Mouse (Mus musculus): ENCODE data around the gene Maneal. TPM values are rescaled to one million over a fixed set of nuclear protein-coding genes. Genes with fewer than 3 reads are reported as not detected.

Gene Maneal
- polyA plus RNA-seq, 1 experiment: 0.33 TPM

DNA sequence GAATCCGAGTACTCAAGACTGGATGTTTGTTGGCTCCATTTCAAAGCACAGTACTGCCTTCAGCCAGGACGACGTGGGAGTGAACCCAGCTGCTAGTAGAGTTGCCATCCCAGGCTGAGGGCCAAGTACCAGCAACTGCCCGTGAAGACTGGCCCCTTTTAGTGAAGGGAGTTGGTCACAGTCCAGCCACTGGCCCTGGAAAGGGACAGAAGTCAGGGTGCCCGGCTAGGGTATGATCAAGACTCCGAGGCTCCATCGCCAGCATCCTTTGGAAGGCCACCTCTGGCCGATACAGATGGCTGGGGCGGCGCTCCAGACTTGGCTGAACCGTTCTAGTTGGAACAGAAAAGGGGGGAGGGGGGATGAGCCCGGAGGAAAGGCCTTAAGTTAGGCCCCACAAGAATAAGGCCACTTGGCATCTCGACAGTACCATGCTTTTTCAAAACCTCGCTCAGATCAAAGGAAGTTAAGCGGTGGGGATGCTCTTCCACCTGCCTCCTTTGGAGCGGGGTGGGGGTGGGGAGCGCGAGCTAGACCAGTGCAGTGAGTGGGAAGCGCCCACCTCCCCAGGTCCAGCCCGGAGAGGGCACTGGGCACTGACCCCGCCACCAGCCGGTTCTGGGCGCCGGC, 12.2 kb downstream of the Maneal start:
- Histone ChIP-seq H3K27ac (ENCODE audit: insufficient read depth, low read depth, low read length) (peak overlapping the region; percentile 65), H3K4me3 (ENCODE audit: insufficient read depth, low read depth, low read length) (peak overlapping the region; percentile 92), H3K36me3 (ENCODE audit: control insufficient read depth, insufficient read depth, low read length) (0 out of 2 replicates have a peak, but pooled peaks cover 2% of the 10 kb centered on the region), H3K4me1 (ENCODE audit: control insufficient read depth, insufficient read depth, low read length) (peaks cover 9% of the 10 kb centered on the region), H3K27me3 (replicated peaks; ENCODE audit: control insufficient read depth, insufficient read depth, low read length) (no peaks in the 10 kb centered on the region)
- WGBS: 1% methylated on average over 24 of the region's 24 CpGs
- TF ChIP-seq CTCF (conservative IDR thresholded peaks at IDR 0.05; ENCODE audit: insufficient read depth, insufficient read length, low read depth, low read length): no peak
- no peak for TF ChIP-seq POLR2A (IDR thresholded peaks at IDR 0.05; ENCODE audit: low read depth, low read length)
- DNase-seq: peak; percentile 82

DNA sequence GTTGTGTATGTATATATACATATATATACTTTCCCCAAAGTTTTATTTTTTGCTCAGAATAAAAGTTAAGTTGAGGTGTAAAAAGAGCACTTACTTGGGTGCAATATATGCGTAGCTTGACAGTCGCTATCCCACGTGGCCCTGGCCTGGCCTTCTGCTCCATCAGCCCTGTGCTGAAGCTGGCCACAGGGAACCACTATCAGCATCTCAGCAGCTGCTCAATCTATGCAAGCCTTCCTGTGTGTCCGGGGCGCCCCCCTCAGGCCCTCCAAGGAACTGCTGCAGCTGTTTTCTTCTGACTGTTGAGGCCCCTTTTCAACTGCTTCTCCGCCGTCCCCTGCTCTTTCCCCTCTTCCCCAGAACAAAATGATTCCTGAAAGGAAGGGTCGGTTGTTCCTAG, 14.4 kb downstream of the Maneal start:
- Histone ChIP-seq H3K27me3 (replicated peaks; ENCODE audit: control insufficient read depth, insufficient read depth, low read length) (no peaks in the 10 kb centered on the region), H3K4me3 (ENCODE audit: insufficient read depth, low read depth, low read length) (no peak overlapping the region), H3K27ac (ENCODE audit: insufficient read depth, low read depth, low read length) (no peak overlapping the region), H3K4me1 (ENCODE audit: control insufficient read depth, insufficient read depth, low read length) (peaks cover 9% of the 10 kb centered on the region), H3K36me3 (ENCODE audit: control insufficient read depth, insufficient read depth, low read length) (no peaks in the 10 kb centered on the region)
- no peak for TF ChIP-seq POLR2A (IDR thresholded peaks at IDR 0.05; ENCODE audit: low read depth, low read length)
- peak; percentile 78 for TF ChIP-seq CTCF (conservative IDR thresholded peaks at IDR 0.05; ENCODE audit: insufficient read depth, insufficient read length, low read depth, low read length)
- peak; percentile 79 for DNase-seq
- 9% methylated on average over 8 of the region's 8 CpGs for WGBS

DNA sequence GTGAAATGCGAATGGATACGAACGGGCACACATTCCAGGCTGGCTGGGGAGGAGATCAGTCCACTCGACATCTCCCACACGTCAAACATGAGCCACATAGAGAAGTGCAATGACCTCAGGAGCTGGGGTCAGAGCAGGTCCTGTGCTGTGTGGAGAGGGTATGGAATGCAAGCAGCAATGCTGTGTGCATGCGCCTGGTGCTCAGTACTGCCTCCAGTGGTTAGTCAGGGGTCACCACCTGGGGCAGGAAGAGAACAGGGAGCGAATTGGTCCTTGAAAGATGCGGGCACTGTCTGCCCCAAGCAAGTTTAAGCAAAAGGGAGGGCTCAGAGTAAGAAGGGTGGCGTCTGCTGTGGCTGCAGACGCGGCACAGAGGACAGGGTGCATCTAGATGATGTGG, 18.5 kb downstream of the Maneal start:
- 53% methylated on average over 11 of the region's 11 CpGs for WGBS
- Histone ChIP-seq H3K27ac (ENCODE audit: insufficient read depth, low read depth, low read length) (no peak overlapping the region), H3K27me3 (replicated peaks; ENCODE audit: control insufficient read depth, insufficient read depth, low read length) (no peaks in the 10 kb centered on the region), H3K4me3 (ENCODE audit: insufficient read depth, low read depth, low read length) (no peak overlapping the region), H3K36me3 (ENCODE audit: control insufficient read depth, insufficient read depth, low read length) (no peaks in the 10 kb centered on the region), H3K4me1 (ENCODE audit: control insufficient read depth, insufficient read depth, low read length) (no peaks in the 10 kb centered on the region)
- peak; percentile 25 for DNase-seq
- TF ChIP-seq POLR2A (IDR thresholded peaks at IDR 0.05; ENCODE audit: low read depth, low read length) (no peak), CTCF (conservative IDR thresholded peaks at IDR 0.05; ENCODE audit: insufficient read depth, insufficient read length, low read depth, low read length) (peak; percentile 78)

DNA sequence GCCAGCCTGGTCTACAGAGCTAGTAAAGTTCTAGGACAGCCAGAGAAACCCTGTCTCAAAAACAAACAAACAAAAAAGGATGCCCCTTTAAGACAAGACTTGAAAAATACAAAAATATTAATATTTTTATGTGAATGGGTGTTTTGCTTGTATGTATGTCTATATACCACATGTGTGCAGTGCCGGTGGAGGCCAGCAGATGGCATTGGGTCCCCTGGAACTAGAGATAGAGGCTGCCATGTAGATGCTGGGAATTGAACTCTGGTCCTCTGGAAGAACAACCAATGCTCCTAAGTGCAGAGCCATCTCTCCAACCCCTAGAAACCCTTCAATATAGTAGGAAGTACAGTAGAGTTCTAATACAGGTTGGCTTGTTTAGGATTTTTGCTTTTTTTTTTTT, 21.0 kb downstream of the Maneal start:
- DNase-seq: no peak
- TF ChIP-seq CTCF (conservative IDR thresholded peaks at IDR 0.05; ENCODE audit: insufficient read depth, insufficient read length, low read depth, low read length) (no peak), POLR2A (IDR thresholded peaks at IDR 0.05; ENCODE audit: low read depth, low read length) (no peak)
- WGBS: 89% methylated on average over 1 of the region's 1 CpGs
- Histone ChIP-seq H3K27me3 (replicated peaks; ENCODE audit: control insufficient read depth, insufficient read depth, low read length) (no peaks in the 10 kb centered on the region), H3K4me1 (ENCODE audit: control insufficient read depth, insufficient read depth, low read length) (no peaks in the 10 kb centered on the region), H3K4me3 (ENCODE audit: insufficient read depth, low read depth, low read length) (no peak overlapping the region), H3K36me3 (ENCODE audit: control insufficient read depth, insufficient read depth, low read length) (no peaks in the 10 kb centered on the region), H3K27ac (ENCODE audit: insufficient read depth, low read depth, low read length) (no peak overlapping the region)

GRCm38 (mm10) chr4:124838035-124838700, 23.8 kb downstream of the Maneal start:
- no peaks in the 10 kb centered on the region for H3K27me3 ChIP-seq (replicated peaks; ENCODE audit: control insufficient read depth, insufficient read depth, low read length)
- no peak for TF ChIP-seq CTCF (conservative IDR thresholded peaks at IDR 0.05; ENCODE audit: insufficient read depth, insufficient read length, low read depth, low read length)
- no peak for TF ChIP-seq POLR2A (IDR thresholded peaks at IDR 0.05; ENCODE audit: low read depth, low read length)
- DNase-seq: no peak
- H3K4me3 ChIP-seq (ENCODE audit: insufficient read depth, low read depth, low read length): no peak overlapping the region
- 90% methylated on average over 14 of the region's 14 CpGs for WGBS
- H3K36me3 ChIP-seq (ENCODE audit: control insufficient read depth, insufficient read depth, low read length): no peaks in the 10 kb centered on the region
- no peak overlapping the region for H3K27ac ChIP-seq (ENCODE audit: insufficient read depth, low read depth, low read length)
- no peaks in the 10 kb centered on the region for H3K4me1 ChIP-seq (ENCODE audit: control insufficient read depth, insufficient read depth, low read length)

- Histone ChIP-seq H3K4me1 (ENCODE audit: control insufficient read depth, insufficient read depth, low read length) (no peaks in the 10 kb centered on the region), H3K27ac (ENCODE audit: insufficient read depth, low read depth, low read length) (no peak overlapping the region), H3K36me3 (ENCODE audit: control insufficient read depth, insufficient read depth, low read length) (no peaks in the 10 kb centered on the region), H3K4me3 (ENCODE audit: insufficient read depth, low read depth, low read length) (no peak overlapping the region), H3K27me3 (replicated peaks; ENCODE audit: control insufficient read depth, insufficient read depth, low read length) (no peaks in the 10 kb centered on the region)
- no peak for DNase-seq
- 96% methylated on average over 10 of the region's 10 CpGs for WGBS
- TF ChIP-seq CTCF (conservative IDR thresholded peaks at IDR 0.05; ENCODE audit: insufficient read depth, insufficient read length, low read depth, low read length): no peak
Observed at GRCm38 (mm10) chr4:124832796-124833195, 29.2 kb downstream of the Maneal start.

GRCm38 (mm10) chr4:124829671-124830070, 32.3 kb downstream of the Maneal start:
- no peak overlapping the region for H3K27ac ChIP-seq (ENCODE audit: insufficient read depth, low read depth, low read length)
- TF ChIP-seq CTCF (conservative IDR thresholded peaks at IDR 0.05; ENCODE audit: insufficient read depth, insufficient read length, low read depth, low read length): no peak
- no peak for TF ChIP-seq POLR2A (IDR thresholded peaks at IDR 0.05; ENCODE audit: low read depth, low read length)
- 66% methylated on average over 5 of the region's 5 CpGs for WGBS

More at GRCm38 (mm10) chr4:124829671-124830070, 32.3 kb downstream of the Maneal start:
- Histone ChIP-seq H3K4me3 (ENCODE audit: insufficient read depth, low read depth, low read length) (no peak overlapping the region), H3K36me3 (ENCODE audit: control insufficient read depth, insufficient read depth, low read length) (no peaks in the 10 kb centered on the region), H3K27me3 (replicated peaks; ENCODE audit: control insufficient read depth, insufficient read depth, low read length) (no peaks in the 10 kb centered on the region), H3K4me1 (ENCODE audit: control insufficient read depth, insufficient read depth, low read length) (no peaks in the 10 kb centered on the region)
- DNase-seq: no peak
